Mouse (Mus musculus) granulocyte monocyte progenitor cell, adult 5-6 weeks (primary cell): ENCODE results near the gene Frrs1l. TPM values are rescaled to one million over a fixed set of nuclear protein-coding genes. Genes with fewer than 3 reads are reported as not detected.

Experiments
- ATAC-seq: replicated peaks from 2 replicates; pipeline ENCODE4 v1.8.0; 2016; ENCODE audit warnings: mild to moderate bottlenecking, moderate TSS enrichment, inconsistent platforms; ENCODE audit not compliant: poor library complexity, severe bottlenecking
- total RNA-seq, 2 experiments: library from RNA; stranded (forward) in 1 of 2; stranded (reverse) in 1 of 2; fragments of 200-712, 200-1000 nt in 1 of 2; fragments of >200 nt in 1 of 2; fragmentation: Nextera tagmentation in 1 of 2; gene quantifications; 2 replicates each; pipeline ENCODE4 v1.2.3; 2014 to 2017

Gene Frrs1l
- total RNA-seq (2014; fragmentation: Nextera tagmentation) (not detected in 2 replicates), total RNA-seq (2017) (not detected in 2 replicates)

DNA sequence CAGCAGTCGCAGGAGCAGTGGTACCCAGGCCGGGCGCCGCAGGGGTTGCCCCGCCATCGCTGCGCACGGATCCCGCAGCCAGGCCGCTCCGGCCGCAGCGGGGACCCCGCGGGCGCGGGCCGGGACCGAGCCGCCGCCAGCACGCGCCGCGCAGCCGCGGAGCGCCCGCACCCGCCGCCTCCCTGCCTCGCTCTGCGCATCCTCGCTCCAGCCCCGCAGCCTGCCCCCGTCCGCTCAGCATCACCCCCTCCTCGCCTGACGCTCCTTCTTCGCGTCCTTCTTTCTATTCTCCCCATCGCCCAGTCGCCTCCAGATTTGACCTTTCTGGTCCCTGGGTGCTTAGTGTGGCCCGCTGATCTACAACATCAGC, at the start of gene Frrs1l:
Gene Frrs1l, minus strand, starts transcription at position 177 of the 370 bp plus-strand sequence.
- ATAC-seq = no peak

- peak; percentile 8 for ATAC-seq
Observed at GRCm38 (mm10) chr4:57039127-57040031, 49.2 kb upstream of the Frrs1l start.

GRCm38 (mm10) chr4:57037554-57037953, 47.4 kb upstream of the Frrs1l start:
- peak; percentile 61 for ATAC-seq

DNA sequence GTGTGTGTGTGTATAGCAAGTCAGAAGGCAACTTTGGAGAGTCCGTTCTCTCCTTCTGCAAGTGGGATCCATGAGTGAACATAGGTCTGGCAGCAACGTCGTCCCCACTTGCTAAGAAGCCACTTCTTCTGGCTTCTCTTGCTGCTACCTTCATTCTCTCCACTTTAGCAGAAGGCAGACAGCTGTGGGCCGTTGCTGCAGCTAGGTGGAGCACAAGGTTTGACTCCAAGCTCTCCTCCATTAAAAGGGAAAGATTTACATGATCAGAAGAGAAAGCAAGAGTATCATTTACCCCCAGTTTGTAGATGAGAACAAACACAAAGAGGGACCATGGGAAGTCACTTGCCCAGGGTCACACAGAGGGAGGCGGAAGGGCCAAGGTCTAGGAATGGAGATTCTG, 44.0 kb upstream of the Frrs1l start:
- no peak for ATAC-seq

DNA sequence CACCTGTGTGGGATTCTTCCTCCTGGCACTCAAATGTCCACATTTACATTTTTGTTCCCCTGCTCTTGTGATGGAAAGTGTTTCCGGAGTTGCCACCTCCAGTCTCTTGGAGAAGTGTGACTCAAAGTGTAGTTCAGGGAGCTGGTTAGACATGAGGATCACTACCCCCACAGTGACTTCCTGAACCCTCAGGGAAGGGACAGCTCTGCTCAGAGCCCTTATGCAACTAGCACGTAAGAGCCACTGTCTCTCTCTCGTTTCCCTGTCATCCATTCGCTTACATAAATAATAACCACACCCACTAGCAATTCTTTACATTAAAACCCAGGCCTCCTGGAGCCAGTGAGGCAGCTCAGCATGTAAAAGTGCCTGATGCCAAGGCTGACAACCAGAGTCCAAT, 41.2 kb upstream of the Frrs1l start:
- ATAC-seq = peak; percentile 86

- ATAC-seq = peak; percentile 63
Observed at GRCm38 (mm10) chr4:57027954-57028353, 37.8 kb upstream of the Frrs1l start.

GRCm38 (mm10) chr4:57023527-57023926, 33.3 kb upstream of the Frrs1l start:
- ATAC-seq = no peak

- ATAC-seq = peak; percentile 69
Observed at GRCm38 (mm10) chr4:57021288-57021687, 31.1 kb upstream of the Frrs1l start.

- peak; percentile 68 for ATAC-seq
Observed at GRCm38 (mm10) chr4:57017229-57017628, 27.0 kb upstream of the Frrs1l start.

DNA sequence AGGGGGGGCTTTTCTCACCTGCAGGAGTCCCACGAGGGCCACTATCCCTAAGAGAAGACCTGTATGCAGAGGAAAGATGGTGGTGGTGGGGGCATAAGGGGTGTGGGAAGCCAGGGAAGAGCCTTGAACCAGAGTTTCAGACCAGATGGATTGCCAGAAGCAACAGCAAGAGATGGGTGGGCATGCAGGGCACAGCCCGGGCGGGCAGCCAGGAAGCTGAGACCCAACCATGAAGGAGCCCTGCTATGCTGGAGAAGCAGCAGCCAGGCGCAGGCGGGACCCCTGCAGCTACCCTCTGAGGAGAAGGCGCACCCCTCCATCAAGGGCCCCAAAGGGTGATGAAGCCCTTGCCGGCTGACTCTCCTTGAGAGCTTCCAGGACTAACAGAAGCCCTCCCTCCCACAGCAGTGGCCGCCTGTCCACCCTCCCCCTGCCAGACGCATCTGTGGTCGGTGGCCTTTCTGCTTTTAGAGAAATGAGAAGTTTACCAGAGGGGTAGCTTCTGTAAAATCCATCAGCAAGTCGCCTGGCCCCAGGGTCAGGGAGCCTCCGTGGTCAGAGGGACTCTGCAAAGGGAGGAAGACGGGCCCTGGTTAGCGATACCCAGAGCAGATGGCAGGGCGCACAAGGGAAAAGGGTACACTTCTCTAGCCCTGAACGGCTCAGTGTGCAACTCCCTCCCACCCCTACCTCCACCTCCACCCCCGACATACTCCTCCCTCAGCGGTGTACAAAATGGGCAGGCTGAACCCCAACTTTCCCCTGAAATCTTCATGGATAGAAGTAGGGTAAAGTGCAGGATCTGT, 26.4 kb upstream of the Frrs1l start:
- peak; percentile 71 for ATAC-seq

GRCm38 (mm10) chr4:57015032-57015431, 24.8 kb upstream of the Frrs1l start:
- no peak for ATAC-seq

DNA sequence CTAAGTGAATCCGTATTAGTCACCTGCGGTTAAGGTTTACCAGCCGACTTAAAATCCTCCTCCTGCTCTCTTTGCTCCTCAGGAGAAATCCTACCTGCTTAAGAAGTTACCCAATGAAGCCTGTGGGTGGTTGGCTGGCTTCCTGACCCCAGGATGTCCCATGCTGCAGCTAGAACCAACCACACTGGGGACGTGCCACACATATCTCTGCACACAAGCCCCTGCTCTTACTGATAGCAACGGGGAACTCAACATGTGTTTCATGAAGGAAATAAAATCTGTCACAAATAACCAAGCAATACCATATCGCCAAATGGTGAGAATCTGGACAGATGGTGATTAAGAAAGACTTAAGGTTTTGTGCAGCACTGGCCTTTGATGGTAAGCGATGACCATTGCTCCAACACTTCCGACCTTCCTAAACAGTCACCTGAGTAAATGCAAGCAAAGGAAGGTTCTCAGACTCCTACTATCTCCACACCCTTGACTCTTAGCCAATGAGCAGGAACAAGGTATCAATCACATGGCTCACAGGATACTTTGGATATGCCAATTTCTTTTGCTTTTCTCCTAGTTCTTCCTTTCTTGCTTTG, 21.4 kb upstream of the Frrs1l start:
- no peak for ATAC-seq

DNA sequence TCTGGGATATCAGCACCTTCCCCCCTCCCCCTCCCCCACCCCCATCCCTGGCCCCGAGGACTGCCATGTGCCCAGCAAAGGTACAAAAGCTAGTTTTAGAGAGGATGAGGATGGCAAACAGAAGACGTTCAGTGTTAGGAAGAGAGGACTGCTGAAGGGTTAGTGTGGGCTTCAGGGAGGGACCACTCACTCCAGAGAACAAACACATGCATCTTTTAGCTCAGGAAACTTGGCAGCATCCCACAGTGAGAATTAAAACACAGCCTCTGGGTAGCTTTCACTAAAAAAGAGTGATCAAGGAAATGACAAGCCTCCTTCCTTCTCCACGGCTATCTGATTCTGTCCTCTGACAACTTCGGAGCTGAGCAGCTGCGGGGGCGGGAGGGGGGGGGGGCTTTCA, 20.7 kb upstream of the Frrs1l start:
- ATAC-seq = no peak

- ATAC-seq = no peak
Observed at GRCm38 (mm10) chr4:57010425-57010824, 20.2 kb upstream of the Frrs1l start.

- ATAC-seq = peak; percentile 44
Observed at GRCm38 (mm10) chr4:57007717-57008116, 17.5 kb upstream of the Frrs1l start.

GRCm38 (mm10) chr4:57005011-57005410, 14.8 kb upstream of the Frrs1l start:
- no peak for ATAC-seq

GRCm38 (mm10) chr4:57003886-57004285, 13.7 kb upstream of the Frrs1l start:
- no peak for ATAC-seq

DNA sequence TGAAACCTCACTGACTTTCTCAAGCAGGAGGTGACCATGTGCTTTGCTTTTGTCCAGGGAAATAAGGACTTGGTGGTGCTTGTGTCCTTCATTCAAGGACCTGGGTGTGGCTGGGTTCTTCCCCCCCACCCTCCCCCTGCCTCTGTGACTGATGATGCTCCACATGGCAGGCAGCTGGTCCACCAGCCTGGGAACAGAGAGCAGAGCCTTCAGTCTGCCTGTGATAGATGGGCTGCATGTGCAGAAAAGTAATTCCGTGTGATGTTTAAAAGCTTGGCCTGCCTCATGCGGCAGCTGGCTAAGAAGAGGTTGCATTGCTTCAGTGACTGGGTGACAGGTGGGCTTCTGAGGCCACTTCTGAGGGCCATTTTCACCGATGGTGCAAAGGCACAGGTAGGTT, 12.6 kb upstream of the Frrs1l start:
- no peak for ATAC-seq

- ATAC-seq = no peak
Observed at GRCm38 (mm10) chr4:57001437-57001836, 11.2 kb upstream of the Frrs1l start.

DNA sequence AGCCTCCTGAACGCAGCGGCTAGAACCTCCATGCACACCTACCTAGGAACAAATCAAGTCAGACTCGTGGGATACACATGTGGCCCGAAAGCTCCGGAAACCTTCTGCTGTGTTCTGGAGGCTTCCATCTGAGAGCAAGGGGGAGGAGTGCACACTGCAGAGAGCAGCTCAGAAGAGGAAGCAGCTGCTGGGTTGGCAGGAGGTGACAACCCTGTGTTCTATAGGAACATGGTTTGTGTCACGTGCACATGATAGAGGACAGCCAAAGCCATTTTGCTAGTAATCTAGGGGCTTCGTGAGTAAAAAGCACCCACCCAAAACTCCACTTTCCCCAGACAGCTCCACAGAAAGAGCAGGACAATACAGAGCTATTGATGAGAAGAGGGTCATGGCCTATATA, 3.1 kb upstream of the Frrs1l start:
- peak; percentile 71 for ATAC-seq

DNA sequence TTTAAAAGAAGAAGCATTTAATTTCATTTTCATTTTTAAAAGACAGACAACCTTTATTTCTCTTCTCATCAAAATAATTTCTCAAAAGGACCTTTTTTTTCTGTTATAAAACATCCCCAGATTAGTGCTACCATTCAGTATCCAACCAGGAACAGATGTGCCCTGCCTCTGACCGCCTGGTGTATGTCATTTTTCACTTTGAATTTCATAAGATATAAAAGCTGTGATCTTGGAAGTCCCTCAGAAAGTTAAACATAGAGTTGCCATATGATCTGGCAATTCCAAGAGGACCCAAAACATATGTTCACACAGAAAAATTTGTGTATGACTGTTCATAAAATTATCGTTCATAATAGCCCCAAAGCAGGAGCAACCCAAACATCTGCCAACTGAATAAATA, 1.8 kb upstream of the Frrs1l start:
- no peak for ATAC-seq
